Mouse (Mus musculus) heart, postnatal 0 days (tissue): ENCODE measurements around the gene Ccdc32. TPM values are rescaled to one million over a fixed set of nuclear protein-coding genes. Genes with fewer than 3 reads are reported as not detected.

Experiments used
- ATAC-seq: fragments of 200-750 bp; cut with Nextera tagmentation; 2 replicates; pipeline ENCODE4 v1.8.0; 2017; ENCODE audit warnings: low read depth, moderate number of reproducible peaks, moderate library complexity; ENCODE audit not compliant: insufficient read depth
- DNase-seq: peaks from one replicate; pipeline ENCODE4 v3.0.0-alpha.2; 2016; ENCODE audit warnings: low spot score
- H3K27ac ChIP-seq: fragments of 300-500 bp; sonication (generic); 2 replicates; pipeline ENCODE4 v1.5.1; 2014; ENCODE audit warnings: low read depth, mild to moderate bottlenecking
- H3K27me3 ChIP-seq: fragments of 300-500 bp; sonication (generic); 2 replicates; pipeline ENCODE4 v1.6.1; 2014; ENCODE audit warnings: low read length, mixed read lengths; ENCODE audit not compliant: control insufficient read depth, insufficient read depth
- H3K36me3 ChIP-seq: fragments of 300-500 bp; sonication (generic); replicated peaks from 2 replicates; pipeline ENCODE4 v1.6.1; 2014; ENCODE audit warnings: low read length, mixed read lengths; ENCODE audit not compliant: control insufficient read depth, insufficient read depth
- H3K4me1 ChIP-seq: fragments of 300-500 bp; sonication (generic); 2 replicates; pipeline ENCODE4 v1.6.1; 2014; ENCODE audit warnings: antibody characterized with exemption; ENCODE audit not compliant: control insufficient read depth, insufficient read depth
- H3K4me2 ChIP-seq: fragments of 300-500 bp; sonication (generic); 2 replicates; pipeline ENCODE4 v1.6.1; 2014; ENCODE audit warnings: low read depth, mild to moderate bottlenecking, low read length, moderate library complexity
- H3K4me3 ChIP-seq: fragments of 300-500 bp; sonication (generic); 2 replicates; pipeline ENCODE4 v1.5.1; 2014; ENCODE audit warnings: low read depth, low read length
- H3K9ac ChIP-seq: fragments of 300-500 bp; sonication (generic); replicated peaks from 2 replicates; pipeline ENCODE4 v1.6.1; 2014; ENCODE audit warnings: low read depth, low read length, mixed read lengths
- H3K9me3 ChIP-seq: fragments of 300-500 bp; sonication (generic); replicated peaks from 2 replicates; pipeline ENCODE4 v1.6.1; 2016; ENCODE audit warnings: low read length; ENCODE audit not compliant: control insufficient read depth
- EP300 ChIP-seq: IDR thresholded peaks from 2 replicates; pipeline ENCODE4 v1.6.1; 2016; ENCODE audit warnings: antibody characterized with exemption, low read depth
- WGBS: fragments of 180-500 bp; shearing (Covaris S2); extraction: QIAGEN DNeasy Blood & Tissue Kit; methylation state at CpG from one replicate; pipeline ENCODE4 v1.1.7; 2014; 5-methylcytosine and 5-hydroxymethylcytosine counted together
- polyA plus RNA-seq: library from polyadenylated mRNA; unstranded; fragments of >200 nt; fragmentation: Nextera tagmentation; extraction: Ambion mirVana; gene quantifications from 2 replicates; pipeline ENCODE4 v1.2.1, GENCODE M21; 2015
- total RNA-seq: library from RNA; depleted of rRNA; stranded (reverse); fragments of >200 nt; gene quantifications from 2 replicates; pipeline ENCODE4 v1.2.3, GENCODE M21; 2014; ENCODE audit warnings: low replicate concordance; rRNA removed

The Ccdc32 gene
- total and polyA plus RNA-seq, 2 experiments from 2014 or later, result 14.7 to 21.1 TPM

- WGBS, result 77% methylated on average over 11 of the region's 11 CpGs
These were observed 59.5 kb downstream of the Ccdc32 start for GRCm38 (mm10) chr2:118969585-118970147.

More at GRCm38 (mm10) chr2:118969585-118970147, 59.5 kb downstream of the Ccdc32 start:
- H3K4me2 ChIP-seq, result no peak overlapping the region
- no peaks in the 10 kb centered on the region for H3K36me3 ChIP-seq
- no peak for ATAC-seq
- no peak overlapping the region for H3K4me3 ChIP-seq
- peaks cover 10% of the 10 kb centered on the region for H3K27me3 ChIP-seq
- H3K9ac ChIP-seq, result no peak overlapping the region
- no peak for TF ChIP-seq EP300
- no peak overlapping the region for H3K27ac ChIP-seq
- H3K9me3 ChIP-seq, result no peaks in the 10 kb centered on the region
- H3K4me1 ChIP-seq, result no peaks in the 10 kb centered on the region
- DNase-seq, result no peak

Other genes with a start within 250 kb of the Ccdc32 start
- gene Disp2, start 249.7 kb downstream of the Ccdc32 start, total RNA-seq, result 0.19 and 0.38 TPM in 2 replicates
- gene Disp2, start 249.7 kb downstream of the Ccdc32 start, polyA plus RNA-seq, result 0.03 and 0.07 TPM in 2 replicates
- 19.8 and 28.0 TPM in 2 replicates for gene Knstrn, start 215.4 kb downstream of the Ccdc32 start, total RNA-seq
- gene Knstrn, start 215.4 kb downstream of the Ccdc32 start, polyA plus RNA-seq, result 36.4 and 39.9 TPM in 2 replicates
- gene Ivd, start 167.4 kb downstream of the Ccdc32 start, total RNA-seq, result 154 and 163 TPM in 2 replicates
- gene Ivd, start 167.4 kb downstream of the Ccdc32 start, polyA plus RNA-seq, result 84.2 and 92.2 TPM in 2 replicates
- 9.4 and 11.7 TPM in 2 replicates for gene Bahd1, start 129.0 kb downstream of the Ccdc32 start, total RNA-seq
- gene Bahd1, start 129.0 kb downstream of the Ccdc32 start, polyA plus RNA-seq, result 1.6 and 1.9 TPM in 2 replicates
- 10.8 and 15.3 TPM in 2 replicates for gene Chst14, start 102.9 kb downstream of the Ccdc32 start, total RNA-seq
- gene Chst14, start 102.9 kb downstream of the Ccdc32 start, polyA plus RNA-seq, result 12.8 and 14.3 TPM in 2 replicates
- 8.8 and 14.3 TPM in 2 replicates for gene Rpusd2, start 5.4 kb upstream of the Ccdc32 start, total RNA-seq
- gene Rpusd2, start 5.4 kb upstream of the Ccdc32 start, polyA plus RNA-seq, result 2.6 and 3.3 TPM in 2 replicates
- gene Knl1, start 17.7 kb upstream of the Ccdc32 start, total RNA-seq, result 9.1 and 50.5 TPM in 2 replicates
- 12.6 and 14.5 TPM in 2 replicates for gene Knl1, start 17.7 kb upstream of the Ccdc32 start, polyA plus RNA-seq
- gene Rad51, start 83.4 kb upstream of the Ccdc32 start, total RNA-seq, result 2.7 and 10.9 TPM in 2 replicates
- gene Rad51, start 83.4 kb upstream of the Ccdc32 start, polyA plus RNA-seq, result 7.7 and 8.1 TPM in 2 replicates
- gene Rmdn3, start 127.6 kb upstream of the Ccdc32 start, total RNA-seq, result 17.0 and 24.2 TPM in 2 replicates
- 14.4 and 14.6 TPM in 2 replicates for gene Rmdn3, start 127.6 kb upstream of the Ccdc32 start, polyA plus RNA-seq
- gene Gchfr, start 138.4 kb upstream of the Ccdc32 start, total RNA-seq, result 1.5 and 12.0 TPM in 2 replicates
- gene Gchfr, start 138.4 kb upstream of the Ccdc32 start, polyA plus RNA-seq, result 5.6 and 5.7 TPM in 2 replicates
- not detected in 2 replicates for gene Gm14137, start 145.1 kb upstream of the Ccdc32 start, total RNA-seq
- gene Gm14137, start 145.1 kb upstream of the Ccdc32 start, polyA plus RNA-seq, result 0.07 and 0.12 TPM in 2 replicates
- 17.7 and 26.4 TPM in 2 replicates for gene Zfyve19, start 179.2 kb upstream of the Ccdc32 start, total RNA-seq
- 26.9 and 27.3 TPM in 2 replicates for gene Zfyve19, start 179.2 kb upstream of the Ccdc32 start, polyA plus RNA-seq
- 8.4 and 18.7 TPM in 2 replicates for gene Dnajc17, start 179.4 kb upstream of the Ccdc32 start, total RNA-seq
- 8.8 and 9.1 TPM in 2 replicates for gene Dnajc17, start 179.4 kb upstream of the Ccdc32 start, polyA plus RNA-seq
- gene Ppp1r14d, start 200.5 kb upstream of the Ccdc32 start, total RNA-seq, result not detected in 2 replicates
- not detected in 2 replicates for gene Ppp1r14d, start 200.5 kb upstream of the Ccdc32 start, polyA plus RNA-seq
- gene Spint1, start 208.0 kb upstream of the Ccdc32 start, total RNA-seq, result 11.6 and 11.7 TPM in 2 replicates
- gene Spint1, start 208.0 kb upstream of the Ccdc32 start, polyA plus RNA-seq, result 0.14 and 0.34 TPM in 2 replicates
- 3.4 TPM in 1 of 2 replicates, not detected in the other for gene Rhov, start 241.9 kb upstream of the Ccdc32 start, total RNA-seq
- 0.19 TPM in 1 of 2 replicates, not detected in the other for gene Rhov, start 241.9 kb upstream of the Ccdc32 start, polyA plus RNA-seq